Mouse (Mus musculus): Measurements from ENCODE around the gene Rab3gap1. TPM values are rescaled to one million over a fixed set of nuclear protein-coding genes. Genes with fewer than 3 reads are reported as not detected.

Gene Rab3gap1
- polyA plus RNA-seq, 1 experiment from 2014 or later, result 24.2 TPM

- Histone ChIP-seq H3K9me3 (no peaks in the 10 kb centered on the region), H3K4me3 (no peak overlapping the region), H3K9ac (no peak overlapping the region), H3K27me3 (no peaks in the 10 kb centered on the region), H3K36me3 (peaks cover 11% of the 10 kb centered on the region), H3K4me1 (0 out of 2 replicates have a peak, but pooled peaks cover 5% of the 10 kb centered on the region), H3K4me2 (replicated peaks) (no peak overlapping the region), H3K27ac (no peak overlapping the region)
- 64% methylated on average over 9 of the region's 9 CpGs for WGBS
- ATAC-seq (ENCODE audit: low FRiP score, low read depth), result peak; percentile 36; the same call in 1 of the 2 replicates
Measured at GRCm38 (mm10) chr1:127989876-127990731, 121.5 kb downstream of the Rab3gap1 start.

Other genes with a start within 250 kb of the Rab3gap1 start
- gene Tmem163, start 189.2 kb upstream of the Rab3gap1 start, polyA plus RNA-seq (2015; fragmentation: Nextera tagmentation; extraction: Ambion mirVana), result 4.7 and 6.0 TPM in 2 replicates
- gene Acmsd, start 139.4 kb upstream of the Rab3gap1 start, polyA plus RNA-seq (2015; fragmentation: Nextera tagmentation; extraction: Ambion mirVana), result 0.06 and 0.29 TPM in 2 replicates
- 105 and 112 TPM in 2 replicates for gene Ccnt2, start 94.6 kb upstream of the Rab3gap1 start, polyA plus RNA-seq (2015; fragmentation: Nextera tagmentation; extraction: Ambion mirVana)
- gene Map3k19, start 13.7 kb upstream of the Rab3gap1 start, polyA plus RNA-seq (2015; fragmentation: Nextera tagmentation; extraction: Ambion mirVana), result not detected in 2 replicates
- gene Zranb3, start 234.3 kb downstream of the Rab3gap1 start, polyA plus RNA-seq (2015; fragmentation: Nextera tagmentation; extraction: Ambion mirVana), result 8.5 and 9.8 TPM in 2 replicates
- gene R3hdm1, start 234.5 kb downstream of the Rab3gap1 start, polyA plus RNA-seq (2015; fragmentation: Nextera tagmentation; extraction: Ambion mirVana), result 73.9 and 79.0 TPM in 2 replicates

All from limb, embryonic 13.5 days (tissue).